Mouse (Mus musculus) stomach, postnatal 0 days (tissue): ENCODE data around the gene Arhgap44. TPM values are rescaled to one million over a fixed set of nuclear protein-coding genes. Genes with fewer than 3 reads are reported as not detected.

Experiments
- ATAC-seq: fragments of 200-750 bp; cut with Nextera tagmentation; 2 replicates; pipeline ENCODE4 v1.8.0; 2017; ENCODE audit not compliant: low FRiP score, low TSS enrichment
- DNase-seq: peaks from one replicate; pipeline ENCODE4 v3.0.0-alpha.2; 2016; ENCODE audit warnings: low spot score
- H3K27ac ChIP-seq: fragments of 300-500 bp; sonication (generic); replicated peaks from 2 replicates; pipeline ENCODE4 v1.5.1; 2014; ENCODE audit warnings: mild to moderate bottlenecking, control low read depth
- H3K27me3 ChIP-seq: fragments of 300-500 bp; sonication (generic); 2 replicates; pipeline ENCODE4 v1.6.1; 2014; ENCODE audit warnings: low read length; ENCODE audit not compliant: control insufficient read depth, insufficient read depth
- H3K36me3 ChIP-seq: fragments of 300-500 bp; sonication (generic); 2 replicates; pipeline ENCODE4 v1.6.1; 2014; ENCODE audit warnings: low read length, mixed read lengths; ENCODE audit not compliant: control insufficient read depth, insufficient read depth
- H3K4me1 ChIP-seq: fragments of 300-500 bp; sonication (generic); replicated peaks from 2 replicates; pipeline ENCODE4 v1.6.1; 2014; ENCODE audit warnings: antibody characterized with exemption; ENCODE audit not compliant: control insufficient read depth, insufficient read depth
- H3K4me2 ChIP-seq: fragments of 300-500 bp; sonication (generic); replicated peaks from 2 replicates; pipeline ENCODE4 v1.6.1; 2014; ENCODE audit warnings: low read depth, mild to moderate bottlenecking, control low read depth, moderate library complexity
- H3K4me3 ChIP-seq: fragments of 300-500 bp; sonication (generic); 2 replicates; pipeline ENCODE4 v1.5.1; 2014; ENCODE audit warnings: low read depth, low read length, control low read depth
- H3K9ac ChIP-seq: fragments of 300-500 bp; sonication (generic); 2 replicates; pipeline ENCODE4 v1.6.1; 2014; ENCODE audit warnings: mild to moderate bottlenecking, low read length, control low read depth, mixed read lengths
- H3K9me3 ChIP-seq: fragments of 300-500 bp; sonication (generic); 2 replicates; pipeline ENCODE4 v1.6.1; 2016; ENCODE audit warnings: low read length; ENCODE audit not compliant: control insufficient read depth
- CTCF ChIP-seq: IDR thresholded peaks from 2 replicates; pipeline ENCODE4 v1.5.1; 2016; ENCODE audit warnings: antibody characterized with exemption, low read depth, mild to moderate bottlenecking, moderate library complexity
- EP300 ChIP-seq: optimal IDR thresholded peaks from 2 replicates; pipeline ENCODE3; 2016; ENCODE audit warnings: antibody characterized with exemption
- WGBS: fragments of 180-500 bp; shearing (Covaris S2); extraction: QIAGEN DNeasy Blood & Tissue Kit; methylation state at CpG from one replicate; pipeline ENCODE4 v1.1.7; 2014; 5-methylcytosine and 5-hydroxymethylcytosine counted together
- polyA plus RNA-seq: library from polyadenylated mRNA; unstranded; fragments of >200 nt; fragmentation: Nextera tagmentation; extraction: Ambion mirVana; gene quantifications from 2 replicates; pipeline ENCODE4 v1.2.1, GENCODE M21; 2015

The Arhgap44 gene
- polyA plus RNA-seq, 1 experiment from 2014 or later = 2.9 TPM

GRCm38 (mm10) chr11:65038996-65039395 lies 123.8 kb downstream of the Arhgap44 start:
- no peaks in the 10 kb centered on the region for H3K4me1 ChIP-seq
- no peaks in the 10 kb centered on the region for H3K36me3 ChIP-seq
- no peak overlapping the region for H3K27ac ChIP-seq
- ATAC-seq (0 out of 2 replicates have a peak, but pooled peaks have one; percentile 27), DNase-seq (no peak)
- TF ChIP-seq EP300 (no peak), CTCF (no peak)
- H3K4me3 ChIP-seq = no peak overlapping the region
- 42% methylated on average over 2 of the region's 2 CpGs for WGBS
- no peaks in the 10 kb centered on the region for H3K27me3 ChIP-seq
- no peaks in the 10 kb centered on the region for H3K9me3 ChIP-seq
- H3K4me2 ChIP-seq = no peak overlapping the region
- no peak overlapping the region for H3K9ac ChIP-seq

GRCm38 (mm10) chr11:65032221-65032620 lies 130.5 kb downstream of the Arhgap44 start:
- Histone ChIP-seq H3K9ac (no peak overlapping the region), H3K4me3 (no peak overlapping the region), H3K4me1 (no peaks in the 10 kb centered on the region), H3K27ac (no peak overlapping the region), H3K36me3 (no peaks in the 10 kb centered on the region), H3K9me3 (no peaks in the 10 kb centered on the region), H3K4me2 (no peak overlapping the region), H3K27me3 (no peaks in the 10 kb centered on the region)
- WGBS = 82% methylated on average over 7 of the region's 7 CpGs
- DNase-seq = peak; percentile 37
- TF ChIP-seq EP300 = no peak
- TF ChIP-seq CTCF = no peak
- peak; percentile 82 for ATAC-seq

GRCm38 (mm10) chr11:65030201-65030600 lies 132.6 kb downstream of the Arhgap44 start:
- Histone ChIP-seq H3K27ac (no peak overlapping the region), H3K27me3 (no peaks in the 10 kb centered on the region), H3K4me3 (no peak overlapping the region), H3K36me3 (no peaks in the 10 kb centered on the region), H3K9me3 (no peaks in the 10 kb centered on the region), H3K4me2 (no peak overlapping the region), H3K4me1 (no peaks in the 10 kb centered on the region), H3K9ac (no peak overlapping the region)
- no peak for ATAC-seq
- 62% methylated on average over 1 of the region's 1 CpGs for WGBS
- no peak for DNase-seq
- TF ChIP-seq EP300 (no peak), CTCF (no peak)

- H3K9ac ChIP-seq = no peak overlapping the region
- H3K4me3 ChIP-seq = no peak overlapping the region
- no peak for TF ChIP-seq CTCF
- TF ChIP-seq EP300 = no peak
- 71% methylated on average over 5 of the region's 5 CpGs for WGBS
- no peaks in the 10 kb centered on the region for H3K36me3 ChIP-seq
- no peaks in the 10 kb centered on the region for H3K4me1 ChIP-seq
- no peak overlapping the region for H3K4me2 ChIP-seq
- ATAC-seq = no peak
- no peaks in the 10 kb centered on the region for H3K9me3 ChIP-seq
- H3K27me3 ChIP-seq = no peaks in the 10 kb centered on the region
- H3K27ac ChIP-seq = no peak overlapping the region
- no peak for DNase-seq
Measured at GRCm38 (mm10) chr11:65028049-65028448, 134.7 kb downstream of the Arhgap44 start.

- Histone ChIP-seq H3K4me3 (no peak overlapping the region), H3K4me2 (no peak overlapping the region), H3K9me3 (no peaks in the 10 kb centered on the region), H3K27me3 (no peaks in the 10 kb centered on the region), H3K36me3 (0 out of 2 replicates have a peak, but pooled peaks cover 3% of the 10 kb centered on the region), H3K27ac (no peak overlapping the region), H3K4me1 (no peaks in the 10 kb centered on the region), H3K9ac (no peak overlapping the region)
- 88% methylated on average over 11 of the region's 11 CpGs for WGBS
- no peak for ATAC-seq
- TF ChIP-seq EP300 (no peak), CTCF (no peak)
- DNase-seq = no peak
Measured at GRCm38 (mm10) chr11:65022771-65023170, 140.0 kb downstream of the Arhgap44 start.

GRCm38 (mm10) chr11:65020744-65021143 lies 142.0 kb downstream of the Arhgap44 start:
- TF ChIP-seq EP300 (no peak), CTCF (no peak)
- no peak overlapping the region for H3K4me2 ChIP-seq
- 87% methylated on average over 4 of the region's 4 CpGs for WGBS
- DNase-seq (no peak), ATAC-seq (no peak)
- no peak overlapping the region for H3K27ac ChIP-seq
- 0 out of 2 replicates have a peak, but pooled peaks cover 3% of the 10 kb centered on the region for H3K36me3 ChIP-seq
- no peaks in the 10 kb centered on the region for H3K9me3 ChIP-seq
- no peak overlapping the region for H3K9ac ChIP-seq
- no peaks in the 10 kb centered on the region for H3K4me1 ChIP-seq
- no peak overlapping the region for H3K4me3 ChIP-seq
- no peaks in the 10 kb centered on the region for H3K27me3 ChIP-seq
